Mouse (Mus musculus) brain, embryonic 14.5 days (tissue): ENCODE measurements around the gene Lpar1. TPM values are rescaled to one million over a fixed set of nuclear protein-coding genes. Genes with fewer than 3 reads are reported as not detected.
"Not testable (repeated sequence)": the region's sequence is repeated elsewhere in the genome, so short reads cannot be mapped to it uniquely, and the experiment has no call there.

Experiments
- DNase-seq: peaks from one replicate; pipeline ENCODE4 v3.0.0-alpha.2; 2011; ENCODE audit warnings: low read depth
- CTCF ChIP-seq: fragments of 200-500 bp; IDR thresholded peaks from 2 replicates; pipeline ENCODE4 v1.5.1; 2012; ENCODE audit warnings: inconsistent platforms, mild to moderate bottlenecking, moderate library complexity, borderline replicate concordance; ENCODE audit not compliant: insufficient read depth, insufficient read length; ENCODE audit errors: extremely low read depth
- POLR2A ChIP-seq: fragments of 200-500 bp; IDR thresholded peaks from 2 replicates; pipeline ENCODE4 v1.6.1; 2012; ENCODE audit warnings: mild to moderate bottlenecking, inconsistent platforms, borderline replicate concordance; ENCODE audit not compliant: poor library complexity, insufficient read depth, insufficient read length, severe bottlenecking; ENCODE audit errors: extremely low read depth
- polyA plus RNA-seq: library from polyadenylated mRNA; depleted of rRNA; stranded (reverse); fragments of >200 nt; gene quantifications from 2 replicates; pipeline ENCODE4 v1.2.3, GENCODE M21; 2012

The Lpar1 gene
- polyA plus RNA-seq, 1 experiment, result 11.9 TPM

DNA sequence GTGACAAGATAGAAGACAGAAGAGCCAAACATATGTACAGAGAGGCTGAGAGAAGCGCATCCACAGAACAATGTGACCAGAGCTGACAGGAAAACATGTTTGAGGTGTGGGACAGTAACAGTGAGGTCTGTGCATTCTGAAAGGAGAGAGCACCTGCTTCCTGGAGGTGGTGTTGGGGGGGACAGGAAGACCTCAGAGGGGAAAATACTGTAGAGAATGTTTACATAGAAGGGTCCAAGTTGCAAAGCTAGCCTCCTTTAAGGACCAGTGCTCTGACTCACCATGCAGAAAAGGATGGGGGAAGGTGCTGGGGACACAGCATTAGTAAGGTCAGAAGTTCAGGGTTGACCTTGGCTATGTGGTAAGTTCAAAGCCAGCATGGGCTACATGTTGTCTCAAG, 9.1 kb upstream of the Lpar1 start:
- TF ChIP-seq CTCF (no peak), POLR2A (no peak)
- no peak for DNase-seq

DNA sequence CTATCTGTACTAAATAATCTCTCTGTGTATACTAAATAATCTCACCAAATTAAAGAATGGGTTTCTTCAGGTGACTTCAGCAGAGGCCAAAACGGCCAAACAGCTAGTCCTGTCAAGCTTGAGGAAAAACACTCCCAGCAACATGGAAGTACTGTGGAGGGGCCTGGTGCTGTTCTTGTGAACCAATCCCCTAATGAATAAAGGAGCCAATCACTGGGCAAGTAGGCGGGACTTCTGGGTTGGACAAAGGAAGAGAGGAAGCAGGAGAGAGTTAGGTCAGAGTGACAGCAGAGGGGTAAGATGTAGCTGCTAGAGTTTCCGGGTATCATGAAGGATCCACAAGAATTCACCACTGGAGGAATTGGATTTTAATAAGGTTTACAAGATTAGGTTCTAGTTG, 3.3 kb upstream of the Lpar1 start:
- TF ChIP-seq CTCF (no peak), POLR2A (no peak)
- no peak for DNase-seq

DNA sequence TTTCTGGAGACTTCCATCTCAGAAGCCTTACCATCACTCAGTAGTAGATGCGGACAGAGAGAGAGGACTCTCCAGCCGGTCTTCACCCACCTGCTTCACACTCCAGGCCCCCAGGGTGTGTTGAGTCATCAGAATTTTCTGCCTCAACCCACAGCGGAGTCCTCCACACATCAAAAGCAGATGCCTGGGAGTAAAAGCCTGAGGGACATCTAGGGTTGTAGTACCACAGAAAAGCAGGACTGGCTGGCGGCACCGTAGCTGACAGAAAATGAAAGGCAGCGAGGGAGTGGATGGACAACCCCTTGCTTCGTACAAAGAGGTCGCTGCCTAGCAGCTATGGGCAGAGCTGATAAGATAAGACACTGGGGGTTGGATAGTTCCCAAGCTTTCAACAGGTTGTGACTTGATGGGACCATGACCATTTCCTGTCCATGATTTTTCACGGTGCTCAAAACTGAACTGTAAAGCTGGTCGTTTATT, 701 bp upstream of the Lpar1 start:
- peak; percentile 19 for DNase-seq
- TF ChIP-seq CTCF (no peak), POLR2A (no peak)

DNA sequence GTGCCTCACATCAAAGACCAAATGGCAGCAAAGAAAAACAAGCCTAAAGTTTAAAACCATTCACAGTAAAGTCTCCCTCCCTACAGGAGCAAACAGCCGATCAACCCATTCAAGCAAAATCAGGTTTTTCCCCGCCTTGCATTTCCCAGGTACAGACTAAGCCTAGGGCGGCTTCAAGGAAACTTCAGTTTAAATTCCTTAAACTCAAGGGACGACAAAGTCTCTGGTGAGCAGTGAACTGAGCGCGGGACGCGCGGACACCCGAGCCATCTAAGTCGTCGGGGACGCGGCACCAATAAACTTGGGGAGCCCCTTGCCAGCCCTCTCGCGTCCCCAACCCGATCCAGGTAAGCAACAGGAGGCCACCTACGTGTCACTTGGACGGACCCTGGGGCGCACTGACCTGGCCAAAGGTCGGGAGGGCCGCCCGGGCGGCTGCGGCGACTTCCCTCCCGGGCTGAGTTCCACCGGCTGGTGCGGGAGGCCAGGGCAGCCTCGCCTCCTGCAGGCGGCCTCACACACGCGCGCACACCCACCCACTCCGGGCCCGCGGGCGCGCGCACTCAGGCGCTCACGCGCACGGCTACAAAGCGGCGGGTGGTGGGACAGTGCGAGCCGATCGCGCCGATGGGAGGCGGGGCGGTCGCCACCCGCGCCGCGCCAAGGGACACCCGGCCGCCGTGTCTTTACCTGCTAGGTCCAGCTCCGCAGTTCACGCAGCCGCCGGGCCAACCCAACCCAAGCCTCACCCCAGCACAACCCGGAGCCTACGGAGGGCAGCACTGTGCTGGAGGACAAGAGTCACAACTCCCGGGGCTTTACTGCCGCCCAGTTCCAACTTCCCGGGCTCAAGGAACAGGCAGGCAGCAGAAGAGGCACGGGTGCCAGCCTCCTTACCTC, 717 bp downstream of the Lpar1 start:
- DNase-seq, result peak; percentile 87
- peak; percentile 11; the same call in 1 of the 2 replicates for TF ChIP-seq CTCF
- 0 out of 2 replicates have a peak, but pooled peaks have one; percentile 18 for TF ChIP-seq POLR2A

DNA sequence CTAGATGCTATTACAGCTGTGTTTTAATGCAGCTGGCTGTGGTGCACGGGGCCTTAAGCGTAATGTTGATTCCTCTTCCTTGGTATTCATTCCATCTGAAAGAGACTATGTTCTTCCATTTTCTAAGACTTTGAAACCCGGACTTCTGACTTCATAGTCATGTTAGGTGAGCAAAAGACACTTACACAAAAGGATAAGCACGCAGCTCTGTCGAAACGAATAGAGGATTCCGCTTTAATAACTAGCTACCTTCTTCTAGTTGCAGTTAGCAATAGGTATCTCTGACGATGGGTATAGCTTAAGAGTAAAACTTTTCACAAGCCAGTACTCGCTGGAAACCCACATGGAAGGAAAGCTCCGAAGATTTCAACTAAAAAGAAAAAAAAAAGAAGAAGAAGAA, 1.5 kb downstream of the Lpar1 start:
- peak; percentile 21 for DNase-seq
- TF ChIP-seq POLR2A (no peak), CTCF (no peak)

DNA sequence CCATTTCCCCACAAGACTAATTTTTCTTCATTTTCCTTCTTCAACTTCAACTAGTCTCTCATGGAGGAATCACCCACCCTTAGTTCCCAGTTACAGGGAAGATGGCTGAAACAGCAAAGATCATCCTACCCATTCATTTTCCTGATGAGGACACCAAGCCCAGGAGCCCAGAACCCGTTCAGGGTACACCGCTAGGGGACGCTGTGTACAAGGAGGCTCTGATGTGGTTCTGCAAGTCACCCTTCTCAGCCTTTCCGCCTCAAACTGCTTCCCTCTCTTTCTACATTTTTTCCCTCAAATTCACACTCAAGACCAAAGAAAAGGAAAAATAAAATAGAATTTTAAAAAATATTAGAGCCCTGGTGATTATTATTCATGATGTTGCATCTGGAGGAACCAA, 1.9 kb downstream of the Lpar1 start:
- TF ChIP-seq CTCF, result peak; percentile 96
- no peak for TF ChIP-seq POLR2A
- peak; percentile 86 for DNase-seq

DNA sequence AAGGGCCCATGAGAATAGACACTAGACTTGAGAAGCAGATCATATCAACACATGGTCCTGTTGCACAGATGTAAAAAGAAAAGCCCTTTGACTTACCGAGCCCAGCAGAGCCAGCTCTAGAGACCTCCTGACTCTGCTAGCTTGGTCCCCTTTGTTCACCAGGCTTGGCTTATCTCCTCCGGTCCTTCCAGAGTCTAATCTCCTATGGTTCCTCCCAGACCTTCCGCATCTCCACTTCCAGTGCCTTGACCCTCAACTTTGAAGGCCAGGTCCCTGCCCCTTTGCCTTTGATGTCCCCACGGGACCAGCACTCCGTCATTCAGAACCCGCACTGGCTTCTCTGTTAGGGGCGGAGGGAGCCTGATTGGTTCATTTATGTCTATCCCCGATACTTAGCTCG, 6.0 kb downstream of the Lpar1 start:
- no peak for DNase-seq
- TF ChIP-seq CTCF (no peak), POLR2A (no peak)

DNA sequence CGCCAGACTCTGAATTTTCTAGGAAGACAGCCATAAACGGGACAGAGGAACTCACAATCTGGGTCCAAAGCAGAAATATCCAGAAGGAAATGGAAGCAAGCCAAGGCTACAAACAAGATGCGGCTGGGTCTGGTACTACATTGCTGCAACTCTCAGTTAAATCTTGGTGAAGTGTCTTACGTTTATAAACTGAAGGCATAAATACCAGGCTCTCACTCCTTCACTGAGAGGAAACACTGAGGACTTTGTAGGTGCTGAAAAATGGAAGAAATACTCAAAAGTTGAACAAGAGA, 6.5 kb downstream of the Lpar1 start:
- TF ChIP-seq POLR2A (no peak), CTCF (no peak)
- peak; percentile 32 for DNase-seq

DNA sequence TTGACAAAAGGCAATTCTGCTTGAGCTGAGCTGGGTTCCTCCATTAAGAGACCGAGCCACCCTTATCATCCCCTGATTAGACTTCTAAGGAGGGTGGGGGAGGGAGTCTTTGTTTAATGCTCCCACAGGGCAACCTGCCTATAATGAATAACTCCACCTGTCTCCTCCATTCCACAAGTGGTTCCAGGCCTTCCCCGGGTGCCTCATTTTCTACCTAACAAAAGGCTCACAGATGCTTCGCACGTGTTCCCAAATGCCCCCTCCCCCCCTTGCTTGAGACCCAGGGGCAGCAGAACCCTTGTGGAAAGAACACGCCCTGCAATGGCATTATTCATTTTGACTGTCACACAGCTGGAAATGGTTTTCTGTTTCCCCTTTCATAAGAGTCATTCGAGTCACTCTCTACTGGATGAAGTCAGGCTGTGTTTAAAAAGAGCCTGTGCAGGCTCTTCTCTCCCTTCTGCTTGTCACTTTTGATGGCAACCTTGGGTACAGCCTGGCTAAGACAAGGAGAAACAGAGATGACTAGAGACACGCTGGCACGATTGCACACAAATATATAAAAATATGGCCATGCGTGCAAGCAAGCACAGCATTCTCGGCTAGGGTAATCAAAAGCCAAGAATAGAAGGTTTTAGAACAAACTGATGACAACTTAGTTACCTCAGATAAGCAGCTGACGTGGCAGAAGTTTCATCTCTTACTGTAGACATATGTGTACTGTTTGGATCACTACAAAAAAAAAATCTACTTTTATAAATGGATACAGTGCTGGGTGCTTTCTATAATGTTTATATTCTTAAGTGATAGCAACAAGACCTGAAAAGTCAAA, 7.0 kb downstream of the Lpar1 start:
- DNase-seq, result peak; percentile 26
- no peak for TF ChIP-seq CTCF
- no peak for TF ChIP-seq POLR2A

DNA sequence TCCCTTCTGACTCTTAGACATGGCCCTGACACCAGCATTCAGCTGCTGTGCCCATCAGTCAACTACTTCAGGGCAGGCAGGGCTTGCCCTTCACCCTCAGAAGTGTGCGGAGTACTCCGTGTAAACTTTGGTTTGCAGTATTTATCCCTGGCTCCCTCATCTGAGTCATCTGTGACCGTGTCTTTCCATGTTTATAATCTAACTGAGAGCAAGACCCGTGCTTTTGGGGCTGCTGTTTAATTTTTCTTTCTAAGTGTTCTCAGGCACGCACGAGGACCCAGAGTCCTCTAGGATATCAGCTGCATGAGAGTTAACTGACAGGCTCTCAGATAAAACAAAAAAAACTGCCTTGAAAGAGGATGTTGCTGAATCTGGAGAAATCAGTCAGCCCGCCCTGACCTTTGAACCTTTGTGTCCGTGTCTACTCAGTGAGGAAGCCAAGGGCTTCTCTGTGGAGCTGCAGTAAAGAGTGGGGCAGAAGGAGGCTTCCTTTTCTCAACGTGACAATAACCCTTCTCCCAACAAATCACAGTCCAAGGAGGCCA, 7.7 kb downstream of the Lpar1 start:
- peak; percentile 1 for DNase-seq

DNA sequence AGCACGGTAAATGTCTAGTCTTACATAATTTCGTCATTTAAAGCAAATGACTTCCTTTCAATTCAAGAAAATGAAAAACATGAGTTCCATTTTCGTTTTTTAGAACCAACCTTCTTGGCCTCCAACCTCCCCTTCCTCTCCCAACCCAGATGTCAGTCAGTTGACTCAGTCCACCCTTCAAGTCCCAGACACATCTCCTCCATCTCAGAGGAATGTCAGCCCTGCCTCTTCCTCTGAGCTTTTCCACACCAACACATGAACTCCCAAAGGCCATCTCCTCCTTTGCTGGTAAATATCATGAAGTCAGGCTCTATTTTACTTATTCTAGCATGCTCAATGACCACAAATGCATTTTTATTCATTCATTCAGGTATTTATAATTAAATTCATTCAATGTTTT, 10.5 kb downstream of the Lpar1 start:
- TF ChIP-seq CTCF (no peak), POLR2A (no peak)
- DNase-seq, result no peak

More for the DNA sequence above, 7.7 kb downstream of the Lpar1 start:
- TF ChIP-seq POLR2A (no peak), CTCF (no peak)

DNA sequence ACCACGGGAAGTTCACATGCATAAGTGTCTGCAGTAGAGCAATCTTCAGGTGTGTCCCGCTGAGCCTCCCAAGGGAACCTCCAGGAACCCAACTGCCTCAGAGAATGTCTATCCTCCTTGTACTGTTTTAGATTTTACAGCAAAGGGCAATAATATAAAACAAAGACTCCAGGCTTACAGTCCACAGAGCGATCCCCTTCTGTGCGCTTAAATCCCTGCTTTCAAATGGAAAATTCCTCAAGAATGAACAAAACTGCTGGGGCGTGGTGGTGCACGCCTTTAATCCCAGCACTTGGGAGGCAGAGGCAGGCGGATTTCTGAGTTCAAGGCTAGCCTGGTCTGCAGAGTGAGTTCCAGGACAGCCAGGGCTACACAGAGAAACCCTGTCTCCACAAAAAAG, 11.0 kb downstream of the Lpar1 start:
- DNase-seq, result not testable (repeated sequence)
